Mouse (Mus musculus) embryonic facial prominence, embryonic 15.5 days (tissue): ENCODE data around the gene Klra9. TPM values are rescaled to one million over a fixed set of nuclear protein-coding genes. Genes with fewer than 3 reads are reported as not detected.
"Not testable (repeated sequence)": the region's sequence is repeated elsewhere in the genome, so short reads cannot be mapped to it uniquely, and the experiment has no call there.

Source experiments
- ATAC-seq: fragments of 200-750 bp; cut with Nextera tagmentation; 2 replicates; pipeline ENCODE4 v1.8.0; 2017; ENCODE audit warnings: low read depth, moderate TSS enrichment; ENCODE audit not compliant: insufficient number of reproducible peaks, low FRiP score, low TSS enrichment
- H3K27ac ChIP-seq: fragments of 300-500 bp; sonication (generic); replicated peaks from 2 replicates; pipeline ENCODE4 v1.5.1; 2015; ENCODE audit warnings: mild to moderate bottlenecking, inconsistent platforms
- H3K27me3 ChIP-seq: fragments of 300-500 bp; sonication (generic); 2 replicates; pipeline ENCODE4 v1.6.1; 2015; ENCODE audit warnings: inconsistent platforms
- H3K36me3 ChIP-seq: fragments of 300-500 bp; sonication (generic); 2 replicates; pipeline ENCODE4 v1.6.1; 2015; ENCODE audit warnings: mild to moderate bottlenecking, inconsistent platforms
- H3K4me1 ChIP-seq: fragments of 300-500 bp; sonication (generic); 2 replicates; pipeline ENCODE4 v1.6.1; 2015; ENCODE audit warnings: inconsistent platforms
- H3K4me2 ChIP-seq: fragments of 300-500 bp; sonication (generic); replicated peaks from 2 replicates; pipeline ENCODE4 v1.6.1; 2015; ENCODE audit warnings: mild to moderate bottlenecking, inconsistent platforms
- H3K4me3 ChIP-seq: fragments of 300-500 bp; sonication (generic); replicated peaks from 2 replicates; pipeline ENCODE4 v1.5.1; 2015; ENCODE audit warnings: mild to moderate bottlenecking, inconsistent platforms
- H3K9ac ChIP-seq: fragments of 300-500 bp; sonication (generic); 2 replicates; pipeline ENCODE4 v1.6.1; 2015; ENCODE audit warnings: inconsistent platforms
- H3K9me3 ChIP-seq: fragments of 300-500 bp; sonication (generic); replicated peaks from 2 replicates; pipeline ENCODE4 v1.6.1; 2016; ENCODE audit warnings: inconsistent platforms
- WGBS: fragments of 180-500 bp; shearing (Covaris S2); methylation state at CpG from one replicate; pipeline ENCODE4 v1.1.7; 2015; 5-methylcytosine and 5-hydroxymethylcytosine counted together
- polyA plus RNA-seq: library from polyadenylated mRNA; unstranded; fragments of >200 nt; fragmentation: Nextera tagmentation; extraction: Ambion mirVana; gene quantifications from 2 replicates; pipeline ENCODE4 v1.2.1, GENCODE M21; 2015

Klra9 gene
- not detected in 2 replicates for polyA plus RNA-seq

DNA sequence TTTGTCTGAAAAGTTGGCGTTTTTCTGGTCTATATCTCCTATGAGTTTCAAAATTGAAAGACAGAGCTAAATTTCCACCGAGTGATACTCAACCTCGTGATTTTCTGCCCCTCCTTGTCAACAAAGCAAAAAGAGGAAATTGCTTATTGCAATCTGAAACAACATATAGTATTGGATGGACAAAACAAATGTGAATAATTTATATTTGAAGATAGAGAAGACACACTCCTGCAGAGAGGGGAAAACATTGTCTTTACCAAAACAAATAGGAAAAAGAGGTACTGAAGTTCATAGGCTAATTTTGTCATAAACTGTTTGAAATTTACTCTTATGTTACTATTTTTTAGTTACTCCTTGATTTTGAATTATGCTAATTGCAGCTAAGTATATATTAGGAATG is at the start of gene Klra9:
Gene Klra9 (minus strand): TSS at position 101 of the 400 bp plus-strand sequence.
- WGBS = 52% methylated on average over 3 of the region's 3 CpGs
- not testable (repeated sequence) for H3K9ac ChIP-seq, H3K27ac ChIP-seq, ATAC-seq, H3K27me3 ChIP-seq, H3K4me1 ChIP-seq, H3K4me3 ChIP-seq, H3K9me3 ChIP-seq, H3K36me3 ChIP-seq, H3K4me2 ChIP-seq

- Histone ChIP-seq H3K27ac (no peak overlapping the region), H3K9me3 (no peaks in the 10 kb centered on the region), H3K9ac (no peak overlapping the region), H3K4me3 (no peak overlapping the region), H3K36me3 (no peaks in the 10 kb centered on the region), H3K27me3 (no peaks in the 10 kb centered on the region), H3K4me1 (no peaks in the 10 kb centered on the region), H3K4me2 (no peak overlapping the region)
- no peak for ATAC-seq
- 69% methylated on average over 2 of the region's 2 CpGs for WGBS
Observed at GRCm38 (mm10) chr6:130237536-130237935, 44.6 kb upstream of the Klra9 start.

GRCm38 (mm10) chr6:130236635-130237034 is 43.7 kb upstream of the Klra9 start:
- Histone ChIP-seq H3K36me3 (no peaks in the 10 kb centered on the region), H3K4me3 (no peak overlapping the region), H3K27ac (no peak overlapping the region), H3K27me3 (no peaks in the 10 kb centered on the region), H3K9ac (no peak overlapping the region), H3K9me3 (no peaks in the 10 kb centered on the region), H3K4me1 (no peaks in the 10 kb centered on the region), H3K4me2 (no peak overlapping the region)
- ATAC-seq = no peak
- 33% methylated on average over 1 of the region's 1 CpGs for WGBS

DNA sequence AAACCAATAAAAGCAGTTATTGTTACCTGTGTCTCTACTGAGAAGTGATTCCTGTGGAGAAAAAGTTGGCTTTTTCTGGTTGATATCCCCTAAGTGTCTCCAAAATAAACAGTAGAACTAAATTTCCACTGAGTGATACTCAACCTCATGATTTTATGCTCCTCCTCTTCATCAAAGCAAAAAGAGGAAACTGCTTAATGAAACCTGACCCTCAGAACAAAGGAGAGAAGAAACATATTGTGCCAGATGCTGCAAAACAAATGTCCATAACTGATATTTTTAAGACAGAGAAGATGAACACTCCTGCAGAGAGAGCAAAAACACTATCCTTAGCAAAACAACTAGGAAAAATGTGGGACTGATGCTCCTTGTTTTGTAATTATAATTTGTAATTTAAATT is 40.3 kb upstream of the Klra9 start, which contains the start of gene Klra7:
Gene Klra7 (minus strand): TSS at position 101 of the 400 bp plus-strand sequence.
- no peak for ATAC-seq
- no peaks in the 10 kb centered on the region for H3K9me3 ChIP-seq
- H3K9ac ChIP-seq = no peak within 1 kb of the TSS
- no peak within 1 kb of the TSS for H3K4me3 ChIP-seq
- H3K4me2 ChIP-seq = no peak within 1 kb of the TSS
- no peaks in the 10 kb centered on the region for H3K27me3 ChIP-seq
- no peaks in the 10 kb centered on the region for H3K4me1 ChIP-seq
- H3K36me3 ChIP-seq = no peaks in the 10 kb centered on the region
- H3K27ac ChIP-seq = no peak within 1 kb of the TSS

- not testable (repeated sequence) for H3K27me3 ChIP-seq, H3K36me3 ChIP-seq, ATAC-seq, H3K9me3 ChIP-seq, H3K9ac ChIP-seq, H3K4me1 ChIP-seq, H3K27ac ChIP-seq, H3K4me3 ChIP-seq, H3K4me2 ChIP-seq
- WGBS = 95% methylated on average over 1 of the region's 1 CpGs
Observed at GRCm38 (mm10) chr6:130197453-130197852, 4.5 kb upstream of the Klra9 start.

DNA sequence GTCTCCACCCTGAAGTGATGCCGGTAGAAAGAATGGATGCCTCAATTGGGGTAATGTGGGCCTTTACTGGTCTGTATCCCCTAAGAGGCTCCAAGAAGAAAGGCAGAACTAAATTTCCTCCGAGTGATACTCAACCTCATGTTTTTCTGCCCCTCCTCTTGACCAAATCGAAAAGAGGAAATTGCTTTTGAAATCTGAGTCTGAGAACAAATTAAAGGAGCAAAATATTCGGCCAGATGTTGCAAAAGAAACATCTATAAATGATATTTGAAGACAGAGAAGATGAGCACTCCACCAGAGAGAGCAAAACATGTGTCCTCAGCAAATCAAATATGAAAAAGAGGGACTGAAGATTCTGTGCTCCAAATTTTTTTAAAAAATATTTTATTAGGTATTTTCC is 63.1 kb downstream of the Klra9 start, which contains the start of gene Klra8:
Gene Klra8 (minus strand): TSS at position 101 of the 400 bp plus-strand sequence.
- not testable (repeated sequence) for ATAC-seq, H3K4me3 ChIP-seq, H3K4me1 ChIP-seq, H3K9me3 ChIP-seq, H3K36me3 ChIP-seq, H3K27ac ChIP-seq, H3K9ac ChIP-seq, H3K27me3 ChIP-seq, H3K4me2 ChIP-seq
- 68% methylated on average over 4 of the region's 4 CpGs for WGBS

Other genes with a start within 250 kb of the Klra9 start
- not detected in 2 replicates for gene Klra6, start 166.2 kb downstream of the Klra9 start, polyA plus RNA-seq
- gene Klra4, start 125.8 kb downstream of the Klra9 start, polyA plus RNA-seq = not detected in 2 replicates
- gene Klra8, start 63.2 kb downstream of the Klra9 start, polyA plus RNA-seq = not detected in 2 replicates
- gene Klra7, start 40.2 kb upstream of the Klra9 start, polyA plus RNA-seq = not detected in 2 replicates
- not detected in 2 replicates for gene Klra10, start 88.8 kb upstream of the Klra9 start, polyA plus RNA-seq
- gene Klra3, start 144.5 kb upstream of the Klra9 start, polyA plus RNA-seq = not detected in 2 replicates
- not detected in 2 replicates for gene Klra1, start 193.8 kb upstream of the Klra9 start, polyA plus RNA-seq